8 mouse cellular contexts compared by ENCODE assay signal in genomic region chr8:126590599-126590998, GRCm38 (mm10). TPM values are rescaled to one million over a fixed set of nuclear protein-coding genes. Genes with fewer than 3 reads are reported as not detected.
DNase-seq lines count a peak whose midpoint lies in the region; ATAC-seq and TF ChIP-seq lines count a peak whose summit lies in the region.

No protein-coding gene starts in this region.

- peak overlapping the region; percentile 100 for H3K9ac ChIP-seq in heart, embryonic 11.5 days (ENCODE audit: low read depth, low read length)
- H3K9ac ChIP-seq in forebrain, embryonic 14.5 days (ENCODE audit: low read length): peak overlapping the region; percentile 100
- peak overlapping the region; percentile 68 for H3K9ac ChIP-seq in liver, embryonic 15.5 days

- 31% methylated on average over 4 of the region's 4 CpGs for WGBS in heart, embryonic 11.5 days (ENCODE audit: insufficient replicate concordance)
- WGBS in forebrain, embryonic 14.5 days: 22% methylated on average over 4 of the region's 4 CpGs
- WGBS in liver, embryonic 15.5 days (ENCODE audit: insufficient replicate concordance): 10% methylated on average over 4 of the region's 4 CpGs

- TF ChIP-seq CTCF in C2C12 (IDR thresholded peaks at IDR 0.05; ENCODE audit: control insufficient read depth, insufficient read depth, insufficient read length): no peak

- H3K4me2 ChIP-seq in heart, embryonic 11.5 days: peak overlapping the region; percentile 99
- H3K4me2 ChIP-seq in forebrain, embryonic 14.5 days (ENCODE audit: low read length): peak overlapping the region; percentile 100
- H3K4me2 ChIP-seq in liver, embryonic 15.5 days: peak overlapping the region; percentile 95

- H3K4me3 ChIP-seq in heart, embryonic 11.5 days (ENCODE audit: low read depth, low read length): peak overlapping the region; percentile 100
- H3K4me3 ChIP-seq in C2C12 (ENCODE audit: insufficient read depth, poor library complexity, severe bottlenecking): peak overlapping the region; percentile 78
- peak overlapping the region; percentile 99 for H3K4me3 ChIP-seq in forebrain, embryonic 14.5 days (ENCODE audit: low read depth, low read length)
- peak overlapping the region; percentile 84 for H3K4me3 ChIP-seq in liver, embryonic 15.5 days (replicated peaks)

- peaks cover 72% of the 10 kb centered on the region for H3K79me3 ChIP-seq in C2C12 (ENCODE audit: low read depth)

- H3K36me3 ChIP-seq in heart, embryonic 11.5 days (ENCODE audit: control insufficient read depth, insufficient read depth, low read length): peaks cover 6% of the 10 kb centered on the region
- peaks cover 64% of the 10 kb centered on the region for H3K36me3 ChIP-seq in C2C12 (ENCODE audit: control insufficient read depth, insufficient read depth)
- H3K36me3 ChIP-seq in forebrain, embryonic 14.5 days (ENCODE audit: control insufficient read depth, insufficient read depth, low read length): peaks cover 41% of the 10 kb centered on the region
- peaks cover 18% of the 10 kb centered on the region for H3K36me3 ChIP-seq in liver, embryonic 15.5 days (replicated peaks)

- peaks cover 33% of the 10 kb centered on the region for H3K4me1 ChIP-seq in heart, embryonic 11.5 days (ENCODE audit: control insufficient read depth, insufficient read depth, low read length)
- peaks cover 42% of the 10 kb centered on the region for H3K4me1 ChIP-seq in forebrain, embryonic 14.5 days (ENCODE audit: control insufficient read depth, insufficient read depth, low read length)
- H3K4me1 ChIP-seq in liver, embryonic 15.5 days (replicated peaks): peaks cover 80% of the 10 kb centered on the region

- H3K79me2 ChIP-seq in C2C12 (ENCODE audit: control insufficient read depth, insufficient read depth): peaks cover 80% of the 10 kb centered on the region

- H3K9me3 ChIP-seq in heart, embryonic 11.5 days (replicated peaks; ENCODE audit: control insufficient read depth, low read length): no peaks in the 10 kb centered on the region
- H3K9me3 ChIP-seq in forebrain, embryonic 14.5 days (replicated peaks; ENCODE audit: control insufficient read depth, low read length): no peaks in the 10 kb centered on the region
- no peaks in the 10 kb centered on the region for H3K9me3 ChIP-seq in liver, embryonic 15.5 days (replicated peaks)

- peak overlapping the region; percentile 91 for H3K27ac ChIP-seq in heart, embryonic 11.5 days (ENCODE audit: low read depth, low read length)
- H3K27ac ChIP-seq in forebrain, embryonic 14.5 days (ENCODE audit: low read depth, low read length): peak overlapping the region; percentile 33; the same call in 1 of the 2 replicates
- peak overlapping the region; percentile 94 for H3K27ac ChIP-seq in liver, embryonic 15.5 days (replicated peaks)

- no peak for DNase-seq in heart, adult 11 months
- DNase-seq in forebrain, embryonic 14.5 days (ENCODE audit: low spot score): no peak
- DNase-seq in right cerebral cortex, postnatal 10 days (ENCODE audit: low spot score in 2 of 2): no peak
- no peak for DNase-seq in urinary bladder, postnatal 25 days (ENCODE audit: low spot score)

- no peaks in the 10 kb centered on the region for H3K27me3 ChIP-seq in heart, embryonic 11.5 days (ENCODE audit: control insufficient read depth, insufficient read depth, low read length)
- no peaks in the 10 kb centered on the region for H3K27me3 ChIP-seq in C2C12 (ENCODE audit: control insufficient read depth, insufficient read depth, insufficient read length)
- no peaks in the 10 kb centered on the region for H3K27me3 ChIP-seq in forebrain, embryonic 14.5 days (replicated peaks; ENCODE audit: control insufficient read depth, insufficient read depth, low read length)
- no peaks in the 10 kb centered on the region for H3K27me3 ChIP-seq in liver, embryonic 15.5 days

- peak overlapping the region; percentile 50 for H3ac ChIP-seq in C2C12 (ENCODE audit: control insufficient read depth, insufficient read length, low read depth)

- no peak for ATAC-seq in heart, embryonic 11.5 days (replicated peaks; ENCODE audit: insufficient number of reproducible peaks, low FRiP score, low TSS enrichment)
- ATAC-seq in forebrain, embryonic 14.5 days: no peak
- ATAC-seq in liver, embryonic 15.5 days (ENCODE audit: insufficient read depth): no peak
- no peak for ATAC-seq in inflammation-experienced regulatory T-cells, adult 6 months

TF ChIP-seq in C2C12, 6 proteins besides CTCF, POLR2A, EP300 and RAD21:
- TF ChIP-seq MYOD1 (IDR thresholded peaks at IDR 0.05; ENCODE audit: control insufficient read depth, insufficient read length, low read depth): no peak
- no peak for TF ChIP-seq MAX (IDR thresholded peaks at IDR 0.05)
- TF ChIP-seq MYOG (IDR thresholded peaks at IDR 0.05; ENCODE audit: control insufficient read depth, extremely low read depth, insufficient read length): no peak
- TF ChIP-seq FOSL1 (IDR thresholded peaks at IDR 0.05; ENCODE audit: insufficient read depth, low read length, poor library complexity, severe bottlenecking): no peak
- TF ChIP-seq USF1 (IDR thresholded peaks at IDR 0.05; ENCODE audit: low read depth): no peak
- TF ChIP-seq CEBPB (IDR thresholded peaks at IDR 0.05; ENCODE audit: low read depth): no peak

RNA-seq across cellular contexts. Expression of gene Irf2bp2, which starts 3.2 kb away (rescaled TPM):
- polyA plus RNA-seq in heart, embryonic 11.5 days (2014; fragmentation: Nextera tagmentation; extraction: Ambion mirVana): 5.9 and 6.5 TPM in 2 replicates
- polyA plus RNA-seq in C2C12 (2012; fragmentation: generic; extraction: Trizol): 20.9 TPM
- polyA plus RNA-seq in forebrain, embryonic 14.5 days (2014; fragmentation: Nextera tagmentation; extraction: Ambion mirVana): 7.9 and 8.3 TPM in 2 replicates
- 3.8 and 4.0 TPM in 2 replicates for polyA plus RNA-seq in liver, embryonic 15.5 days (2015; fragmentation: Nextera tagmentation; extraction: Ambion mirVana)
- polyA plus RNA-seq in inflammation-experienced regulatory T-cells, adult 6 months (2017; shearing (Covaris generic)): 10 to 100 TPM; 16.7 to 25.3 (median 24.5) TPM

Comparison
In these comparisons a context has a peak if more than half of its experiments do, and no peak if none do; other contexts are left out.
1. H3K27ac ChIP-seq: peak in every context shown above with its lines; median percentile 94 in liver, embryonic 15.5 days; 91 in heart, embryonic 11.5 days; 33 in forebrain, embryonic 14.5 days.